Mouse (Mus musculus) erythroblast, embryonic 14.5 days (primary cell): ENCODE results near the gene Gm5678.

Source experiments
- GATA1 ChIP-seq: IDR thresholded peaks from 2 replicates; pipeline ENCODE4 v1.6.1; 2012; ENCODE audit warnings: low read length, inconsistent platforms, mixed read lengths
- TAL1 ChIP-seq: IDR thresholded peaks from 3 replicates; pipeline ENCODE4 v1.6.1; 2012; ENCODE audit warnings: low read length, inconsistent platforms, mixed read lengths

- TF ChIP-seq GATA1 (no peak), TAL1 (no peak)
Observed at GRCm38 (mm10) chr16:93594448-93594847, 33.4 kb upstream of the Gm5678 start.
